Mouse (Mus musculus) layer of hippocampus, adult 2 months (tissue): ENCODE results near the gene Fbxo7. TPM values are rescaled to one million over a fixed set of nuclear protein-coding genes. Genes with fewer than 3 reads are reported as not detected.
A peak's percentile ranks its signal among the peaks of the same experiment; 100 is the strongest.

Experiments
- DNase-seq, 2 experiments: peaks; one replicate each; pipeline ENCODE4 v3.0.0; 2022; ENCODE audit warnings: low spot score in 2 of 2
- H3K27ac ChIP-seq: fragments of 200-600 bp; 2 replicates; pipeline ENCODE4 v1.8.1; 2022
- H3K4me3 ChIP-seq: fragments of 200-600 bp; 2 replicates; pipeline ENCODE4 v1.8.1; 2022; ENCODE audit warnings: mild to moderate bottlenecking
- CTCF ChIP-seq: fragments of 200-600 bp; conservative IDR thresholded peaks from 2 replicates; pipeline ENCODE4 v1.8.1; 2022; ENCODE audit warnings: antibody characterized with exemption, mild to moderate bottlenecking, moderate library complexity
- long read RNA-seq, 2 experiments: library from polyadenylated mRNA; stranded (forward); transcript quantifications; one replicate each; pipeline ENCODE4 v2.0.0; 2021; ENCODE audit warnings: borderline mapping rate in 2 of 2
- total RNA-seq, 2 experiments: library from RNA; stranded (reverse); gene quantifications; 2 replicates each; pipeline ENCODE4 v1.2.3; 2021

Gene Fbxo7
- total RNA-seq, result 10 to 100 TPM; 23.5 to 25.3 TPM
- long read RNA-seq, experiment 1, full-length matches to known transcripts, result 18 of 20 reads
- long read RNA-seq, experiment 1, partial matches to known transcripts, result 1 of 20 reads
- long read RNA-seq, experiment 1, other reads (novel, unspliced or antisense), result 1 of 20 reads
- long read RNA-seq, experiment 2, full-length matches to known transcripts, result 17 of 23 reads
- long read RNA-seq, experiment 2, partial matches to known transcripts, result 2 of 23 reads
- long read RNA-seq, experiment 2, other reads (novel, unspliced or antisense), result 4 of 23 reads

GRCm38 (mm10) chr10:86021749-86022473 lies at the start of gene Fbxo7:
TSS of gene Fbxo7 (plus strand) at chr10:86021972.
- peak within 1 kb of the TSS; percentile 96 for H3K27ac ChIP-seq
- peak; percentile 96 for TF ChIP-seq CTCF
- peak within 1 kb of the TSS; percentile 95 for H3K4me3 ChIP-seq
- peak; percentile 81 to 88 for DNase-seq

DNA sequence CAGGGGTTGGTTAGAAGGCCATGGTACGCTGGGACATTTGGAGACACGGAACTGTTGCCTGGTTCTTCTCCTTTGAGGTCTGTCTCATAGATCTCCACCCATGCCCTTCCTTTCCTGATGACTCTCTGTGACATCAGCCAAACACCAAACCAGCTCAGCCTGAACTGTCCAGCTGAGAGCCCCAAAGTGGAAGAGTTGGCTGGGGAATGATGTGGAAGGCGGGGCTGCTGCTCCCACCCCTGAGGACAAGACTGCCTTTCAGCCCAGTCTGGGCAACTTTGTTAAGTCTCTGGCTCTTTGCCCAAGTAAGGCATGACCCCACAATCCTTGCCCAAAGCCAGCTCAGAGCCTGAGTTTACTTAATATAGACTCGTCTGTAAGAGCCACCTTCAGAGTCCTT lies 48.9 kb upstream of the Fbxo7 start:
- peak overlapping the region; percentile 51; the same call in 1 of the 2 replicates for H3K27ac ChIP-seq
- no peak for TF ChIP-seq CTCF
- DNase-seq, result peak; percentile 33 to 57
- H3K4me3 ChIP-seq, result no peak overlapping the region

DNA sequence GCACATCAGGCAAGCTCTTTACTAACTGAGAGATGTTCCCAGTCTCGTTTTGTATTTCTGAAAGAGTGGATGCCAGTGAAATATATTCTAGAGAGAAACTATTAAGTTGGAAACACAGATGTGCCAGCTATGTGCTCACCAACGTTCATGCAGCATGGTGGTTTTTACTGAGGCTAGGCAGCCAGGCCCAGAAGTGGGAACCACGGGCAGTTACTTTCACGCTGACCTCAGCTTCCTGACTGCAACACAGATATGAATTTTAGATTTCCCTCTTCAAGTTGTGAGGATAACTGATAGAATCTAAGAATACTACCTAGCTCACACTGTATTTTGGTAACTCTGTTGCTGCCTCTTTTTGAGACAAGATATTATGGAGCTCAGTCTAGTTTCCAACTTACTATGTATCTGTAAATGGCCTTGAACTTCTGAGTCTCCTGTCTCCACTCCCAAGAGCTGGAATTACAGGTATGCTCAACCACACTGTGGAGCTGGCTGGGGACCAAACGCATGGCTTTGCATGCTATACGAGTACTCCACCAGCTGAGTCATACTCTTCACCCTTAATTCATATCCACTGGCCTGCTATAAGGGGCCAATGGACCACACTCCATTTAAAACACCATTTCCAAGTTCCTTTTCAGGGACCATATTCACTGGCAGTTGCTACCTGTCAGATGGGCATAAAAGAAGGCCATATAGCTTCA lies 32.2 kb upstream of the Fbxo7 start:
- TF ChIP-seq CTCF, result no peak
- H3K27ac ChIP-seq, result no peak overlapping the region
- H3K4me3 ChIP-seq, result no peak overlapping the region
- DNase-seq, result no peak

- DNase-seq, result no peak
- no peak overlapping the region for H3K27ac ChIP-seq
- H3K4me3 ChIP-seq, result no peak overlapping the region
- no peak for TF ChIP-seq CTCF
Measured at GRCm38 (mm10) chr10:85992412-85992811, 29.4 kb upstream of the Fbxo7 start.

- Histone ChIP-seq H3K27ac (no peak overlapping the region), H3K4me3 (no peak overlapping the region)
- TF ChIP-seq CTCF, result no peak
- no peak for DNase-seq
Measured at GRCm38 (mm10) chr10:85993836-85994235, 27.9 kb upstream of the Fbxo7 start.

DNA sequence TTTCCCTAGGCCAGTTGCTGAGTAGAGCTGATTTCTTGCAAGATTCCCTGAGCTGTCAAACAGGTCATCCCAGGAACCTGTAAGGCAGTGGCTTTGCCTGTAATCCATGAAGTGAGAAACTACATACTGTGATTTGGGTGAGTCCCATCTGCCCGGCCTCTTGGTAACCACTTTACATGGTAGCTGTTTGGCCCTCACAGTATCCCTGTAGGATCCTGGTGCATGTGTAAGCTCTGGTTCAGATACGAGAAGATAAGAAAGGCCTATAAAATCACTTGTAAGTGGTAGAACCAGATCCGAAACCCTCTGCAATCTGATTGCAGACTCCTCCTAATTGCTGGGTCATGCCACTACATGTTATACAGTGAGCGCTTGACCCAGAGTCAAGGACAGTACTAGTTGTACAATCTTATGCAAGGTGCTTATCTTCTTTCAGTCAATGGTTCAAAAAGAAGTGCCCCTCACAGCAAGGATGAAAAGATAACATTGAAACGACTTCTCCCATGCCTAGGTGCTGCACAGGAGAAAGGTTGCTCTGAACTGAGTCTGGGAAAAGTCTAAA lies 27.1 kb upstream of the Fbxo7 start:
- no peak for TF ChIP-seq CTCF
- H3K4me3 ChIP-seq, result no peak overlapping the region
- no peak for DNase-seq
- H3K27ac ChIP-seq, result no peak overlapping the region

- DNase-seq, result no peak
- no peak for TF ChIP-seq CTCF
- Histone ChIP-seq H3K4me3 (no peak overlapping the region), H3K27ac (no peak overlapping the region)
Measured at GRCm38 (mm10) chr10:86000447-86000846, 21.3 kb upstream of the Fbxo7 start.

- DNase-seq, result no peak
- no peak overlapping the region for H3K4me3 ChIP-seq
- TF ChIP-seq CTCF, result no peak
- H3K27ac ChIP-seq, result no peak overlapping the region
Measured at GRCm38 (mm10) chr10:86006455-86006854, 15.3 kb upstream of the Fbxo7 start.

DNA sequence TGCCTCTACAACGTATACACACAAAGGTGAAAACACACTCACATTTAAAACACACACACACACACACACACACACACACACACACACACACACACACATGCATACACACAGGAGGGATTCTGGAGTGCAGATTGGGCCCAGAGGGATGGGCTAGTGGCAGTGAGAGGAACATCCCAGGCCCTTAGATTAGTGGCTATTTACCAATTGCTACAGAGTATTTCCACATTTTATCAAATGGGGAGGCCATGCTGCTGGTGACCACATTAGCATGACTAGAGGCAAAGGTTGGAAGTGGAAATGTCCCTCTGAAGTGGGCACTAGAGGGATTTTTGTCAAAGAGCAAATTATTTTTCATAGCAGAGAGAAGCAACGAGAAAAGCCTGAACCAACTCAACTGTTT lies 12.1 kb upstream of the Fbxo7 start:
- Histone ChIP-seq H3K4me3 (no peak overlapping the region), H3K27ac (no peak overlapping the region)
- TF ChIP-seq CTCF, result no peak
- no peak for DNase-seq

GRCm38 (mm10) chr10:86010636-86011035 lies 11.1 kb upstream of the Fbxo7 start:
- H3K27ac ChIP-seq, result no peak overlapping the region
- no peak for TF ChIP-seq CTCF
- DNase-seq, result no peak

GRCm38 (mm10) chr10:86011172-86011571 lies 10.6 kb upstream of the Fbxo7 start:
- no peak overlapping the region for H3K4me3 ChIP-seq
- no peak for DNase-seq
- TF ChIP-seq CTCF, result no peak
- no peak overlapping the region for H3K27ac ChIP-seq

More at GRCm38 (mm10) chr10:86010636-86011035, 11.1 kb upstream of the Fbxo7 start:
- H3K4me3 ChIP-seq, result no peak overlapping the region

DNA sequence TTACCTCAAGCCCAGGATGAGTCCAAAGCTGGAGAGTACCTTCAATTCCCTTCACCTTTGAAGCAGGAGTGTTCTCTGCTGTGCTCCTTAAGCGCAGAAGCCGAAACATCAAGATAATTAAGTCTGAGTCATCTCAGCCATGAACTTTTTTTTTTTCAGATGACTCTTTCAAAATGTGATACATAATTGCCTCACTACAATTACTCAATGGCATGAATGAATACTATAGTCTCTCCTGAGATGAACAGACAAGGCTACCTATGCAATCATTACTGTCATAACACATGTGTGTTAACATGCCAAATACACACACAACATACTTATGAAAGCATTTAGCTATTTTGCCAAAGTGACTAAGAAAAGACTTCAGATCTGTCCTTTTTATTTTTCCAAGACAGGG lies 10.0 kb upstream of the Fbxo7 start, which contains the start of gene Bpifc:
Gene Bpifc, minus strand, starts transcription at position 115 of the 400 bp plus-strand sequence.
- DNase-seq, result no peak
- Histone ChIP-seq H3K4me3 (no peak within 1 kb of the TSS), H3K27ac (no peak within 1 kb of the TSS)
- no peak for TF ChIP-seq CTCF

GRCm38 (mm10) chr10:86017781-86018180 lies 4.0 kb upstream of the Fbxo7 start:
- no peak for DNase-seq
- TF ChIP-seq CTCF, result no peak
- Histone ChIP-seq H3K4me3 (no peak overlapping the region), H3K27ac (no peak overlapping the region)
